Comparison of ENCODE assay signal across 24 mouse cellular contexts in the genomic region with DNA sequence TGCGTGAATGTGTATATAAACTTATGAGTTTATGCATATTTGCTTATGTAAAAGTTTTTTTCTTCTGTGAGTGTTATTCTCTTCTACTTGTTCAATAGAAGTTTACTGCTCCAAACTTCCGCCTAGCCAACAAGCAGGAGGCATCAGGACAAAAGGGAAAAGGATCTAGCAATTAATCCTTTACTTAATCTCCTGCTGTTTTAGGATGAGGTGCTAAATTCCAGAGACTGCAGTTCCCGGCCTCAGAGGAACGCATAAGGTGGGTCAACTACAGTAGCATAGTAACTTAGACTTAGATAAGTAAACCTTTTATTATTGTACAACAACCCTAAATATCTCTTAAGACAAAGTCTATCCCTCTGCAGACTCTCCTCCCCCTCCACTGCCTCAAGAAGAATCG. TPM values are rescaled to one million over a fixed set of nuclear protein-coding genes. Genes with fewer than 3 reads are reported as not detected.
"Had no signal": no experiment of that assay in that cellular context is flagged by ENCODE, and none has a peak within 500 bp of the region (broad histone marks: within the 10 kb centered on the region; RNA-seq: fewer than 3 reads in every experiment).

No protein-coding gene starts in this region.

- DNase-seq: cerebellum, adult 9-11 months; cerebellum, postnatal 10 days; cerebellum, postnatal 14 days; cerebellum, postnatal 25 days; cerebellum, postnatal 36 days; embryo, embryonic 11 days; forebrain, postnatal 0 days; gastrocnemius, adult 2 months; gastrocnemius, postnatal 14 days; gastrocnemius, postnatal 25 days; gastrocnemius, postnatal 36 days; heart, adult 11 months; heart, adult 18-20 months; heart, adult 2 months had no signal

- ATAC-seq: forebrain, embryonic 13.5 days; forebrain, embryonic 14.5 days; forebrain, embryonic 15.5 days; forebrain, embryonic 16.5 days; forebrain, postnatal 0 days had no signal

RNA-seq across cellular contexts. Expression of a gene that starts 19.6 kb away (rescaled TPM):
- total RNA-seq: common myeloid progenitor, adult 5-6 weeks; gastrocnemius, adult 18-20 months; gastrocnemius, adult 2 months; gastrocnemius, adult 8-10 months; gastrocnemius, postnatal 14 days; gastrocnemius, postnatal 25 days; gastrocnemius, postnatal 36 days; gastrocnemius, postnatal 4 days; granulocyte monocyte progenitor cell, adult 5-6 weeks; heart, adult 18-20 months; heart, adult 2 months; heart, adult 8-10 months had no signal

RNA-seq across cellular contexts. Expression of a gene that starts 26.6 kb away (rescaled TPM):
- total RNA-seq: gastrocnemius, adult 8-10 months; gastrocnemius, postnatal 14 days had no signal

RNA-seq across cellular contexts. Expression of a gene that starts 46.6 kb away (rescaled TPM):
- total RNA-seq: gastrocnemius, adult 18-20 months; gastrocnemius, adult 8-10 months; gastrocnemius, postnatal 25 days; gastrocnemius, postnatal 4 days; heart, adult 18-20 months had no signal
